22 mouse cellular contexts compared by ENCODE assay signal in the genomic region with DNA sequence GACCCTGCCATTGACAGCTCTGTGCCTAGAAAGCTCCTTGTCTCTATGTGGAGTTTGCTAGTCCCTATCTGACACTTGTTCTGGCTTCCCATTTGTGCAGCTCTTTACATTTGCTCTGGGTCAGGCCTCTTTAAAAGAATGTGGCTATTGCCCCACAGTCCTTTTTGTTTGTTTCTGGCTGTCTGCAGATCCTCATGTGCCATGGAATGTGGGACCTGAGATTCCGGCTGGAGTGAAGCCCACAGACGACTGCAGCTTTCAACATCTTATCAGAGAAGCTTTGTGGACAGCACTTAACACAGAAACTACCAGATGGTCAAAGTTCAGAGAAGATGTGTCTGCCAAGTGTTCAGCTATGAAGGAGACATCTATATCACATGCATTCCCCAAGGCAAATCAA.
DNase-seq lines count a peak whose midpoint lies in the region; ATAC-seq lines count a peak whose summit lies in the region.
"Had no signal": no experiment of that assay in that cellular context is flagged by ENCODE, and none has a peak within 500 bp of the region (broad histone marks: within the 10 kb centered on the region; RNA-seq: fewer than 3 reads in every experiment).

No protein-coding gene starts in this region.

- no peaks in the 10 kb centered on the region for H3K9me3 ChIP-seq in heart, embryonic 11.5 days (replicated peaks; ENCODE audit: control insufficient read depth, low read length)
- H3K9me3 ChIP-seq: embryonic facial prominence, embryonic 12.5 days; G1E; hindbrain, embryonic 10.5 days; liver, embryonic 12.5 days; midbrain, embryonic 12.5 days had no signal

- no peaks in the 10 kb centered on the region for H3K27me3 ChIP-seq in heart, embryonic 11.5 days (ENCODE audit: control insufficient read depth, insufficient read depth, low read length)

- no peaks in the 10 kb centered on the region for H3K36me3 ChIP-seq in heart, embryonic 11.5 days (ENCODE audit: control insufficient read depth, insufficient read depth, low read length)
- H3K36me3 ChIP-seq: embryonic facial prominence, embryonic 12.5 days; G1E; hindbrain, embryonic 10.5 days; liver, embryonic 12.5 days; midbrain, embryonic 12.5 days had no signal

- peak; percentile 21 for DNase-seq in NIH3T3 (ENCODE audit: low read depth)
- peak; percentile 23 for DNase-seq in heart, postnatal 4 days
- peak; percentile 8 for DNase-seq in lung, postnatal 25 days (ENCODE audit: low spot score)
- no peak for DNase-seq in frontal cortex, postnatal 25 days (ENCODE audit: low spot score in 2 of 2)
- DNase-seq in natural killer cell, adult 2 months (ENCODE audit: low spot score in 2 of 2): no peak
- no peak for DNase-seq in thymus, postnatal 0 days (ENCODE audit: low spot score)
- DNase-seq: adrenal gland, postnatal 10 days; cerebellum, adult 2 months; gastrocnemius, postnatal 36 days; kidney, adult 2 months; kidney, postnatal 25 days; right cerebral cortex, postnatal 14 days; thymus, postnatal 36 days had no signal

- no peak overlapping the region for H3K9ac ChIP-seq in heart, embryonic 11.5 days (ENCODE audit: low read depth, low read length)
- H3K9ac ChIP-seq: embryonic facial prominence, embryonic 12.5 days; liver, embryonic 12.5 days; midbrain, embryonic 12.5 days had no signal

- no peak for ATAC-seq in heart, embryonic 11.5 days (replicated peaks; ENCODE audit: insufficient number of reproducible peaks, low FRiP score, low TSS enrichment)
- ATAC-seq: CD4-positive, CD25-positive, alpha-beta regulatory T cell, adult 4 months; liver, embryonic 12.5 days had no signal

- no peak overlapping the region for H3K4me2 ChIP-seq in heart, embryonic 11.5 days
- H3K4me2 ChIP-seq: embryonic facial prominence, embryonic 12.5 days; liver, embryonic 12.5 days; midbrain, embryonic 12.5 days had no signal

- H3K4me1 ChIP-seq in heart, embryonic 11.5 days (ENCODE audit: control insufficient read depth, insufficient read depth, low read length): no peaks in the 10 kb centered on the region
- H3K4me1 ChIP-seq: embryonic facial prominence, embryonic 12.5 days; hindbrain, embryonic 10.5 days; liver, embryonic 12.5 days; midbrain, embryonic 12.5 days had no signal

- H3K4me3 ChIP-seq in heart, embryonic 11.5 days (ENCODE audit: low read depth, low read length): no peak overlapping the region
- H3K4me3 ChIP-seq: embryonic facial prominence, embryonic 12.5 days; hindbrain, embryonic 10.5 days; liver, embryonic 12.5 days; midbrain, embryonic 12.5 days had no signal

- H3K27ac ChIP-seq in heart, embryonic 11.5 days (ENCODE audit: low read depth, low read length): 0 out of 2 replicates have a peak overlapping the region, but pooled peaks have one; percentile 7
- H3K27ac ChIP-seq: embryonic facial prominence, embryonic 12.5 days; hindbrain, embryonic 10.5 days; liver, embryonic 12.5 days; macrophage; midbrain, embryonic 12.5 days; stomach, postnatal 0 days had no signal

- WGBS in heart, embryonic 11.5 days (ENCODE audit: insufficient replicate concordance): 35% methylated on average over 2 of the region's 2 CpGs

Comparison
In these comparisons a context has a peak if more than half of its experiments do, and no peak if none do; other contexts are left out.
1. DNase-seq: peak in NIH3T3 (single experiment), heart, postnatal 4 days (single experiment) and lung, postnatal 25 days (single experiment); none in frontal cortex, postnatal 25 days (0 of 2), natural killer cell, adult 2 months (0 of 2) and thymus, postnatal 0 days (single experiment).